Mouse (Mus musculus): ENCODE results near the gene Wdfy2.

Wdfy2 gene

GRCm38 (mm10) chr14:62837641-62838252 lies at the start of gene Wdfy2:
TSS of gene Wdfy2 (plus strand) at chr14:62837678.
- peak; percentile 85 to 94 for DNase-seq (ENCODE audit: inconsistent age in 2 of 2, low spot score in 1 of 2)

- no peak for DNase-seq (ENCODE audit: inconsistent age in 2 of 2, low spot score in 1 of 2)
Measured at GRCm38 (mm10) chr14:62789282-62789681, 48.2 kb upstream of the Wdfy2 start.

GRCm38 (mm10) chr14:62795719-62796118 lies 41.8 kb upstream of the Wdfy2 start:
- no peak for DNase-seq (ENCODE audit: inconsistent age in 2 of 2, low spot score in 1 of 2)

GRCm38 (mm10) chr14:62798608-62799101 lies 38.8 kb upstream of the Wdfy2 start:
- DNase-seq (ENCODE audit: inconsistent age in 2 of 2, low spot score in 1 of 2), result no peak

- DNase-seq (ENCODE audit: inconsistent age in 2 of 2, low spot score in 1 of 2), result no peak
Measured at GRCm38 (mm10) chr14:62800791-62801190, 36.7 kb upstream of the Wdfy2 start.

GRCm38 (mm10) chr14:62803204-62803603 lies 34.3 kb upstream of the Wdfy2 start:
- no peak for DNase-seq (ENCODE audit: inconsistent age in 2 of 2, low spot score in 1 of 2)

- peak; percentile 51 to 91 for DNase-seq (ENCODE audit: inconsistent age in 2 of 2, low spot score in 1 of 2)
Measured at GRCm38 (mm10) chr14:62806921-62807320, 30.6 kb upstream of the Wdfy2 start.

GRCm38 (mm10) chr14:62808661-62809523 lies 28.6 kb upstream of the Wdfy2 start:
- peak in 1 of 2 experiments; percentile 51 for DNase-seq (ENCODE audit: inconsistent age in 2 of 2, low spot score in 1 of 2)

GRCm38 (mm10) chr14:62812765-62813164 lies 24.7 kb upstream of the Wdfy2 start:
- DNase-seq (ENCODE audit: inconsistent age in 2 of 2, low spot score in 1 of 2), result peak in 1 of 2 experiments; percentile 31

GRCm38 (mm10) chr14:62814567-62814966 lies 22.9 kb upstream of the Wdfy2 start:
- DNase-seq (ENCODE audit: inconsistent age in 2 of 2, low spot score in 1 of 2), result no peak

GRCm38 (mm10) chr14:62816827-62817226 lies 20.7 kb upstream of the Wdfy2 start:
- DNase-seq (ENCODE audit: inconsistent age in 2 of 2, low spot score in 1 of 2), result no peak

GRCm38 (mm10) chr14:62825575-62826332 lies 11.7 kb upstream of the Wdfy2 start:
- no peak for DNase-seq (ENCODE audit: inconsistent age in 2 of 2, low spot score in 1 of 2)

- peak in 1 of 2 experiments; percentile 18 for DNase-seq (ENCODE audit: inconsistent age in 2 of 2, low spot score in 1 of 2)
Measured at GRCm38 (mm10) chr14:62829291-62829690, 8.2 kb upstream of the Wdfy2 start.

- DNase-seq (ENCODE audit: inconsistent age in 2 of 2, low spot score in 1 of 2), result peak; percentile 49 to 81
Measured at GRCm38 (mm10) chr14:62831691-62832275, 5.7 kb upstream of the Wdfy2 start.

- peak in 1 of 2 experiments; percentile 61 for DNase-seq (ENCODE audit: inconsistent age in 2 of 2, low spot score in 1 of 2)
Measured at GRCm38 (mm10) chr14:62833036-62833435, 4.4 kb upstream of the Wdfy2 start.

- peak in 1 of 2 experiments; percentile 17 for DNase-seq (ENCODE audit: inconsistent age in 2 of 2, low spot score in 1 of 2)
Measured at GRCm38 (mm10) chr14:62833541-62833940, 3.9 kb upstream of the Wdfy2 start.

GRCm38 (mm10) chr14:62835737-62836136 lies 1.7 kb upstream of the Wdfy2 start:
- peak in 1 of 2 experiments; percentile 36 for DNase-seq (ENCODE audit: inconsistent age in 2 of 2, low spot score in 1 of 2)

- DNase-seq (ENCODE audit: inconsistent age in 2 of 2, low spot score in 1 of 2), result peak; percentile 99
Measured at GRCm38 (mm10) chr14:62836926-62837640, 395 bp upstream of the Wdfy2 start.

- peak in 1 of 2 experiments; percentile 80 for DNase-seq (ENCODE audit: inconsistent age in 2 of 2, low spot score in 1 of 2)
Measured at GRCm38 (mm10) chr14:62838336-62838735, 858 bp downstream of the Wdfy2 start.

GRCm38 (mm10) chr14:62841726-62842125 lies 4.2 kb downstream of the Wdfy2 start:
- peak in 1 of 2 experiments; percentile 44 for DNase-seq (ENCODE audit: inconsistent age in 2 of 2, low spot score in 1 of 2)
